Mouse (Mus musculus): ENCODE data around the gene Axl. TPM values are rescaled to one million over a fixed set of nuclear protein-coding genes. Genes with fewer than 3 reads are reported as not detected.
A peak's percentile ranks its signal among the peaks of the same experiment; 100 is the strongest.

The Axl gene
- total RNA-seq (2021), result 27.4 and 32.1 TPM in 2 replicates
- long read RNA-seq, full-length matches to known transcripts, result 3 of 21 reads
- long read RNA-seq, partial matches to known transcripts, result 6 of 21 reads
- long read RNA-seq, other reads (novel, unspliced or antisense), result 12 of 21 reads

DNA sequence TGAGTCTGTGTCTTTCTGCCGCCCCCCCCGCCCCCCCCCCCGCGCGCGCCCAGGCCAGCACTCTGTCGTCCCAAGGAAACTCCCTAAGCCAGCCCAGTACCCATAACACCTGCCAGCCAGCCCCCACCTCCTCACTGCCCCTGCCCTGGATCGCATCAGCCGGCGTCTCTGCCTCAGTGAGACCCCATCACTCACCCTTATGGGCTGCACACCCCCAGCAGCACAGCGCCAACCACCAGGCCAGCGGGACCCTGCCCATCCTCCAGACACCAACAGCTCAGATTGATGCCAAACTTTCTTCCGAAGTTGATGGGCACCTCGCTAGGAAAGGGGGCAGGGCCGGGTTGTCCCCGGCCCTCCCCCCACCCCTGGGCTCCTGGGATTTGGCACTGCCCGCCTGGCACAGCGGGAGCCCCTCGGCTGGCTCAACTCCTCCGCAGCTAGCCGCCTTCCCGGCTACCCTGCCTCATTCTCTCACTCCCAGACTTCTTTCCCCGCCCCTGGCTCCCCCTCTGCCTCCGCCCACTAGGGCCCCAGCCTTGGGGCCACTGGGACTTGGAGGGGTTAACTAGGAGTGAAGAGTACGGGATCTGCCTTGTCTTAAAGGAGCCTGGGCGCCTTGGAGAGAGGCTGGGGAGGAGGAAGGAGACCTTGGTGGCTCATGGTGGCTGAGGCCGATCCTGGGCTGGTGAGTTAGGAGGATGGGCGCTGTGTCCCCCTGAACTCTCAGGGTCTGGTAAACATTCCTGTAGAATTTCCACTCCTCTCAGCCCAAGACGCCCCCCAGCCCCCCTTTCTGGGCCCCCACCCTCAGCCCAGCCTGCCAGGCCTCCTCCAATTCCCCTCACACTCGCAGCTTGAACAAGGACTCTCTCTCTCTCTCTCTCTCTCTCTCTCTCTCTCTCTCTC lies at the start of gene Axl:
Gene Axl, minus strand, starts transcription at position 486 of the 909 bp plus-strand sequence.
- peak; percentile 47 for DNase-seq

DNA sequence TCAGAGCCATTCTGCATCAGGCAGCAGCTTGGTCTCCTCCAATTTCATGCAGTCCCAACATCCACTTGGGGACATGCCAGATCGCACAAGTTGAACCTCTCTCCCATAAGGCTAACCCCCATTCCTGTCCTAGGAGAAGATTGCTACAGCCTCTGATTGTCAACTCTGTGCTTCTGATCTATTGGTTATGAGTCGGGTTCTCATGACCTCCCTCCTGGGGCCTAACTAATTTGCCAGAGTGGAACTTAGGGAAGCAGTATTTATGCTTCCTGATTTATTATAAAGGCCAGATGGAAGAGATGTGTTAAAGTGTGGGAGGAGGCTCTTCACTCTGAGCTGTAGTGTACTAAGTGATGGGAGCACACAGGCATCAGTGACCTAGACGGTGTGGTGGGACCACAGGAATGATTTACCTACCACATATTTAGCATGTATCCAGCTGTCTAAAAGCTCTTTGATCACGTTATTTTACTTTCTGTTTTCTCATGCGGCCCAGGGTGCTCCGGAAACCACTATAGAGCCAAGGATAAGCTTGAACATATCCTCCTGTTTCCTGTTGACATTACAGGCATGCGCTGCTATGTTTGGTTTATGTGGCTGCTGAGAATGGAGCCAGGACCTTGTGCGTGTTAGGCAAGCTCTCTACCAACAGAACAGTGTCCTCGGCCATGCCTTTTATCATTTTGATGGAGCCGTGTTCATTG lies 46.8 kb upstream of the Axl start:
- DNase-seq, result no peak

DNA sequence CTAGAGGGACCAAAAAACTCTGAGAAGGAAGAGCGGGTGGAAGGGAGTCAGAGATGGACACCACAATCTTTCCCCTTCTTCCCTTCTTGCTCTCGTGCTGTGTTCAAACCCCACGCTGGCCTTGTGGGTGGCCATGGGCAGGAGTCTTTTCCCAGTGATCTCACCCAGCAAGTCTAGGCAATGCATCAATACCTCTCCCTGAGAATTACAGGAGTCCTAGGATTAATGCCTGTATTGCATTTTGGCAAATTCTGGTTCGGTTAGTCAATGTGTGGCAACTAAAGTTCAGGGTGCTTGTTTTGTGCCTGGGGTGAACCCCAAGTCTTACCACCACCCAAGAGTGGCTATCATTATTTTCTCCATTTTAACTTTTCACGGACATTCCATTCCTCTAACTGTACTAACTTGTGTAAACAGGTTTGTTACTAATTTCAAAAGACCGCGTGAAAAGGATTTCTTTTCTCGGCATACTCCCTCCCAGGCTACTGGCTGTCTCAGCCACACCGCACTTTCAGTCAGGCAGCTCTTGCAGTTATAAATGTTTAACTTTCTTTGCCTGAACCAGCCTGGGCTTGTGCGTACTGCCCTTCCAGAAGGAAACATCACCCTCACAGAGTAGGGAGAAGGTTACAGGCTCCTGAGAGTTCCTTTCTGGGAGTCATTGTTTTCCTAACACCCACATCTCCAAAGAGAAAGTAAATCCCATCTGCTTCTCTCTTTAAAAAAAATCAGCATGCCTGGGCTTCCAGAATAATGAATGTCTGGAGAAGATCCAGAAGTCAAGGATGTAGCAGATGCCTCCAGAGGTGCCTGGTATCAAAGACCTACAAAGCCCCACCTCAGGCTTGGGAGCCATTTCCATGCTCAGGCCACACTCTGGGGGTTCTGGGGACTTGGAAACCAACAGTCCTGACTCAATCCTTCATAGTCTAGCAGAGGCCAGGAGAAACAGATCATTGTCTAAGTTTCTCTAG lies 43.3 kb upstream of the Axl start:
- no peak for DNase-seq

DNA sequence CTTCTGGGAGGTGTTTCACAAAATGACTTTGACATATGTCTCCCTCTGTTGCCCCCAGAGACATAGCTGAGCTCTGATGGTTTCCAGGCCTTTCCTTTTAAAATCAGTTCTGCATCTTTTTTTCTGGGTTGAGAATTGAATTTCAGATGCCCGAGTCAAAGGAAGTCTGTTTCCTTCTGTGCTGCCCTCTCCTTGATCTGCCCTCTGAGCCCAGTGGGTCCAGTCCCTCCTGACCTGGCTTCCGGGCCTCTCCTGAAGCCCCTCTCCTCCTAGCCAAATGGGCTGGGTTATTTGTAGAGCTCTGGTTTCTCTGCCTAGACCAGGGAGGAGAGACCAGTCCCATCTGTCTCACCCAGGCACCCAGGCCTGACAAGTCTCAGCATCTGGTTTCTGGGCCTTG lies 41.7 kb upstream of the Axl start:
- no peak for DNase-seq

DNA sequence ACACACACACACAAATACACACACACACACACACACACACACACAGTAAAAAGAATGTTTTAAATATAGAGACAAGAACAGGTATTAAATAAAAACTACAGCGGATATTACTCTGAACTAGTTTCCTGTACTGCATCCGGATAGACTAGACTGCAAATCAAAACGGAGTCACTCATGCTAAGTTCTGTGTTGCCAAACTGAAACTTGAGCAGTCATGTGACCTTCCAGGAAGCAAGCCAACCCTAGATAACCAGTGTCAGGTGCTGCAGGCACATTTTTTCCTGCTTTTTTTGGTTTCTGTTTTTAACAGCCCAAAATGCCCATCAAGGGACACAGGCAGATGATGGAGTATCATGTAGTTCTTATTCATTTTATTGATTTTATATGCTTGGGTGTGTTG lies 38.7 kb upstream of the Axl start:
- peak; percentile 36 for DNase-seq

DNA sequence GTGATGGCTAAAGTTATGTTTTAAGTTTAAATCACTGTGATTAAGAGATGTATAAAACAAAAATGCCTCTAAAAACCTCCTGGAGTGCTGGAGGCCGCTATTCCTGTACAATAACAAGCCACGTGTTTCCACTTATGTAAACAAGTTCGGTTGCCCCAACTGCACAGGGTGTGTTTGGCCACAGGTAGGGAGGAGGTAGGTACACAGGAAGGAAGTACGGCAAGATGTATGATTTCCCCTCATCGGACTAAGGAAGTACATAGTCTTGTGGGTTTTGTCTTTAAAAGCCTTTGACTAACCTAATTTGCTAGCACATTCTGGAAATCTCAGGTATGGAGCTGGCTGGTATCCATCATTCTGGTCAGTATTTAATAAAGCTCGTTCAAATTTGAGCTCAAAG lies 37.5 kb upstream of the Axl start:
- DNase-seq, result no peak

DNA sequence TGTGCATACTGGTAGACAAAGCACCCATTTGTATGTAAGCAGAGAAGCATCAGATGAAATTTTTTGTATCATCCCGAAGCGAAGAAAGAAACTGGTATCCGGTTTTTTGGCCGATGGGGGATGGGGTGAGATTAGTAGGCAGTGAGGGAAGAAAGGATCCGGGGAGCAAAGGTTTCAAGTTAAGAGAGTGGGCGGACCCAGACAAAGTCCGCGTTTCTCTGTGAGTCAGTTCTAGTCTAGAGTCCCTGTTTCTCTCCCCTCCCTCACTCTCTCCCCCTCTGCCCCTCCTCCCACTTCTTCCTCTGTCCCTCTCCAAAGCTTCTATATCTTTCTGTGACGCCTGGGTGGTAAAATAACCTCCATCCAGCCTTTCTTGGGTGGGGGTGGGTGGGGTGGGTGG lies 36.5 kb upstream of the Axl start:
- no peak for DNase-seq

DNA sequence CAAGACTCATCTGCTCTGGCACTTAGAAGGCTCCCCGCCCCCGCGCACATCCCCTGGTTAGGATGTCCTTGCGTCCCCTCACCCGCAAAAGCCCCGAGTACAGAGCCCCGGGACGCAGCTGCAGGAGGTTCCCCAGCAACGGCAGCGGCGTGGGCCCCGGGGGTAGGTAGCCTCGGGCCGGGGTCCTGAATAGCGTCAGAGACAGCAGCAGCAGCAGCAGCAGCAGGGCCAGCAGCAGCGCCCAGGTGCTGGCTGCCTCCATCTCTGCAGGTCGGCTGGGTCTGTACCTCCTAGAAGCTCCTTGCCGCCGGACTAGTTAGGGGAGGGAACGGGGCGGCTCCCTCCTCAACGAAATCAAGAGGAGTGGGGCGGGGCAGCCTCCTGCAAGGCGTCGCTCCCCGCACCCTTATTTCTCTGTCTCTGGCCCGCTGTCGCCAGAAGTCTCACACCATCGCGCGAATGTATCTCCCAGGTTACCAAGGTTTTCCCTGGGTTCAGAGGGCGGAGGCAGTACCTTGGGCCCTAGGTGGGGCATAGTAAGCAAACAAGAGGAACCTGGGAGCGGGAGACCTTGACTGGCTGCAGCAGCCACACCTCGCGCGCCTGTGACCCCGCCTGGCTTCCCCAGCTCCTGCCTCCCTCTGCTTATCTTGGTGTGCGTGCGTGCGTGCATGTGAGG lies 27.9 kb upstream of the Axl start, which contains the start of gene Cyp2s1:
Gene Cyp2s1, minus strand, starts transcription at position 673 of the 679 bp plus-strand sequence.
- DNase-seq, result no peak

DNA sequence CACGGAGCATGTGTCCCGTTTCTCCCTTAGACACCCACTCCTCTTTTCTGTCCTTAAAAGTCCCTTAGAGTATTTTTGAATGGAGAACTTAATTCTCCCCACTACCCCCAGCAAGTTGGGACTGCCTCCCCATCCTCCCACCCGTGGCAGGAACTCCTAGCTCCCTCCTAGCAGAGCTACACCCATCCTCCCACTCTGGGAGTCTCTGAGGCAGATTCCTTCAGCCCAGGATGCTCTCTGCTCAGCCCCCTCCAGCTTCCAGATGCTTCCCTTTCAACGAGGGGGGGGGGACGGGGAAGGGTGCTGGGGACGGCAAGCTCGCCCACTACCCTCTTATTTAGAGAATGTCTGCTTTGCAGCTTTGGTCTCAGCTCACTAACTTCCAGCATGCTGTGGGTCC lies 27.1 kb upstream of the Axl start:
- no peak for DNase-seq

DNA sequence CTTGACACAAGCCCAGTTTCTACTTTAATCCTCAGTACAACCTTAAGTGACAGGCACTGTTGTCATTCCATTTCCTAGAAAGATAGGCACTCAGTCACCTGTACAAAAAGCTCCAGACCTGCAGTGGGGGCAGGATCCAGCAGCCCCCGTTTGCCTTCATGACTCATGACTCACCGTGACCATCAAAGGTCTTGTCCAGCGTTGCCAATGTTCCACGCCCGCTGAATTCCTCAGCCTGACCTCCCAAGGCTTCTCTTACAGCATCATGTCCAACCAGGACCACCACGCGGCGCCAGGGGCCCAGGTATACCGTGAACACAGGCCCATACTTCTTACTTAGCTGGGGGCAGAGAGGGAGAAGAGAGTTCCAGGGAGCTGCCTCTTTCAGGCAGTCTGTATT lies 26.2 kb upstream of the Axl start:
- DNase-seq, result no peak

DNA sequence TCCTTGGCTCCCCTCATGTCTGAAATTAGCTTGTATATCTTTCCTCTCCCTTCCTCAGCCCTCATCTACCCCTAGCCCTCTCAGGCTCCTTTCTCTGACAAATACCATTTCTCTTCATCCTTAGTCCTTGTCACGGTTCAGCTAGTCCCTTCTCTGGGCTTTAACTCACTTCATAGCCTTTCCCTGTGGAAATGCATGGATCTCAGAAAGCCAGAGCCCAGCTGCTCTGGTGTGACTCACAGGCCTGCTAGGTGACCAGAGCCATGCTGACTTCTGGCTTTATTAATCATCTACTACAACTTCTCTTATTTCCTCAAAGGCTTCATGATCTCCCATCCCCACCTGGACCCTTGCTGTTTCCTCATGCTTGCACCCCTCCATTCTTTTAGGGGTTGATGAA lies 23.7 kb upstream of the Axl start:
- DNase-seq, result no peak

DNA sequence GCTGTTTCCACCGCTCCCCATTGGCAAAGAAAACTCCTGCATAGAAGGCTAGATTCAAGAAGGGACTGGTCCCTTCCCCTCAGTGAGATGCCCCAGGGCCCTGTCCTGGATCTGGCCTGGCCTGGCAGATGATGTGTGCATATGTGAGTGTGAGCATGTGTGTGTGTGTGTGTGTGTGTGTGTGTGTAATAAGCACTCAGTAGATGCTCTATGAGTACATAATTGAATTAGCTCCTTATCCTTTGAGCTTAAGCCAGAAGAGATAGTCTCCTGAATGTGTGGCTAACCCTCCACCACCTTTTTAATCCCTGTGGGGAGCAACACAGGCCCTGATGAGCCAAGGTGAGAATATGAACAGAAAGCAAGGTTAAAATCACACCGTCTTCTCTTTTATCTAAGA lies 23.2 kb upstream of the Axl start:
- DNase-seq, result no peak

DNA sequence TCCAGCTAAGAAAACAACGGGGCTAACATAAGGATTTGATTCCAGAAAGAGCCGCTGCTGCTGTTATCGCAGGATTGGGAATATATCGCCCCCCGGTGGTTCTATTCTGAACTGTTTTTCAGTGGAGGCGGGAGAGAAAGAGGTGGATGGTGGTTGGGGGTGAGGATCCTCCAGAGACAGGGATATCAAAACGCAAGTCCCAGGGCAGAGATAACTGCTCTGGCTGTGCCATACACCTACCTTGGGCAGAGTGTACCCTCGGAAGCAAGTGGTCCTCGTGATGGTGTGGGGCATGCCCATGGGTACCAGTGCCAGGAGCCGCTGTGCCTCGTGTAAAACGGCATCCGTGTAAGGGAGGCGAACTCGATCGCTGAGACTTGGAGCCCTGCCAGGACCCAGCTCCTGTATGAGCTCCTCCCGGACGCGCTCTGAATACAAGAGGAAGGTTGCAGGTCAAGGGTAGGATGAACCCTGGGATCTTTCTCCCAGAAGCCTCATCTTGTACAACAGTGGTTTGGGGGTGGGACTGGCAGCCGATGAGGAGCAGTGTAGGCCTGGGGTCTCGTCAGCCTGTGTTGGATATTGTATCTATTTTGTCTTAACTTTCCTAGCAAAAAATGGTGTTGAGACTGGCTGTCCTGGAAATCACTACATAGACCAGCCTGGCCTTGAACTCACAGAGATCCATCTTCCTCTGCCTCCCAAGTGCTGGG lies 17.3 kb upstream of the Axl start:
- peak; percentile 56 for DNase-seq

DNA sequence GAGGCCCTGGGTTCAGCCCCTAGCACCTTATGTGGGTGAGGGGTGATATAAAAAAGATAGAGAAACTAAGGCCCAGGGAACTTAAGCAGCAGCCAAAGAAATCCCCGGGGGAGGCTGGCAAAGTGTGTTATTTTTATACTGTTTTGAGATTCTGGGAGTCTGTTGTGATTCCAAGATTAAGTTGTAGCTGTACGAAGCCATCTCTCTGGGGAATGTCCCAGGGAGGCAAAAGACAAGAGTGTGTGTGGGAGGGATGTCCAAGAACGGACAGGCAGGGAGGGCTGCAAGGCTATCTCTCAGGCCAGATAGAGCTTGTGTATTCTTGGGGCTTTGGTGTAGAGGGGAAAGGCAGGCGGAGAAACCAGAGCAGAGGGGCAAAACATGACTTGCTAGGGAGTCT lies 16.3 kb upstream of the Axl start:
- no peak for DNase-seq

DNA sequence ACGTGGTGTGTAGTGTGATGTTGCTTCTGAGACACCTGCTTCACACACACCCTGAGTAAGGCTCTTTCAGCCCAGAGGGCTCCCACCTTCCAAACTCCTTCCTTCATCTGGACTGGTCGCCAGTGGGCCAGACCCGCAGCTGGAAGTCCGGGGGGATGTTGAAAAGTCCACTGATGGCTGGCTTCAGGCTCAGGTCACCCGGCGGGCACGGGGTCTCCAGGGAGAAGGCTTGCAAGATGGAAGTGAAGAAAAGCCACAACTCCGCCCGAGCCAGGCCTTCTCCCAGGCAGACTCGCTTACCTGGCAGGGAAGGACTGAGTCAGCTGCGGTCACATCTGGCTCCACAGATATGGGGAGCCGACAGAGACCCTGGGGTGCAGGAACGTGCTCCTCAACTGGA lies 15.0 kb upstream of the Axl start:
- no peak for DNase-seq

DNA sequence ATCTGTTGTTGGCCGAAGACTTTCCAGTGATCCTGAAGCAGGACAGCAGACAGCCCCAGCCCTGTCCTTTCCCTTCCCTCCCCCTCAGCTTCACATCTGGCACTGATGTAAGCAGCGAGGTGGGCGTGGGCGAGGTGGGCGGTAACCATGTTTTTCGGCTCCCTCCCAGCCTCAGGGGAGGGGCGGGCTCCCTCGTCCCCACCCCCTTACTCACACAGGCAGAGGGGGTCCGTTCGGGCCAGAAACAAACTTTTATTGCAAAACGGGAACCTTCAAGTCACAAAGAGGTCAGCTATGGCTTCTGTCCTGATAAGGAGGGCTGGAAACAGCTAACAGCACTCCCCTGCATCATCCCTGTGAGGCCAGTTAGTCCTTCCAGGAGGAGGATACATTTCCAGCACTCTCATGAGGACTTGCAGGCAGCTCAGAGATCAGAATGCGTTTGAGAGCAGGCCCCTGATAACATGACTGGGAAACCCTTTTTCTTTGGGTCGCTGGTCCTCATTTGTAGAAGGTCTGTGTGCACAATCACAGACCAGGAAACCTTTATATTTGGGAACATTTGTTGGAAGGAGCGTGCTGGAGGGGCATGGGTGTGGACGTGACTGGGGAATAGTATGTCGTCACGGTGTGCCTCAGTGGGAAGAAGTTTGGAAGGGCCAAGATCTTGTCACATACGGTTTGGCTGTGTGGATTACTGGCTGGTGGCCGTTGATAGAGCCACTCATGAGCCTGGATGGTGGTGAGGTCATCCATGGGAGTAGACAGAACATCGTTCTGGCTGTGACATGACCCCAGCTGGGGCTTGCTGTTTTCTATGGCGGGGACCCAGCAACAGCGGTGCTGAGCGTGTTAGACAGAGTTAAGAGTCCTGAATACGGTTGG lies 14.0 kb upstream of the Axl start:
- DNase-seq, result peak; percentile 35

DNA sequence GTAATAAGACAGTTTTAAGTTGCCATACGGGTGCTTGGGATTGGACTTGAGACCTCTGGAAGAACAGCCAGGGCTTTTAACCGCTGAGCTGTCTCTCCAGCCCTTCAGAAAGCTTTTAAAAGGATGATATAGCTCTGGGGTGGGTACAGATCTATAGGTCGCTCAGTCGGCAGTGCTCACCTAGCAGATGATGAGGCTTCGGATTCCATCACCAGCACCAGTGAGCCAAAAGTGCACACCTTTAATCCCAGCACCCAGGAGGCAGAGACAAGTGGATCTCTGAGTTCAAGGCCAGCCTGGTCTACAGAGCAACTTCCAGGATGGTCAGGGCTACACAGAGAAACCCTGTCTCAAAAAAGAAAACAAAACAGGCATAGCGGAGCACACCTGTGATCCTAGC lies 12.5 kb upstream of the Axl start:
- DNase-seq, result no peak

DNA sequence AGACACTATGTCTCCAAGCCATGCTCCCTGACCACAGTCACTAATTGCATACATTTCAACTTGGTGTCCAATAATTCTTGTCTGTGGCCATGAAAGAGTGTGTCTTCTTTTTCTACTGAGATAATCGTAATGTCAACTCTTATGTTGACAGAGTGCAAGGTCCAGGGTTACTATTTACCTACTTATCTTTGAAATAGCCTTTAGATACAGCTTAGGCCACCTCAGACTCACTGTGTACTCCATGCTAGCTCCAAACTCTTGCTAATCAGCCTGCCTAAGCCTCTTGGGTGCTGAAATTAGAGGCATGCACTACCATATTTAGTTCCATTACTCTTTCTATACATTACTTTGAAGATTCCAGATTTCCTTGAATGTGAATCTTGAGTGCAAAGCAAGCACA lies 10.9 kb upstream of the Axl start:
- no peak for DNase-seq

DNA sequence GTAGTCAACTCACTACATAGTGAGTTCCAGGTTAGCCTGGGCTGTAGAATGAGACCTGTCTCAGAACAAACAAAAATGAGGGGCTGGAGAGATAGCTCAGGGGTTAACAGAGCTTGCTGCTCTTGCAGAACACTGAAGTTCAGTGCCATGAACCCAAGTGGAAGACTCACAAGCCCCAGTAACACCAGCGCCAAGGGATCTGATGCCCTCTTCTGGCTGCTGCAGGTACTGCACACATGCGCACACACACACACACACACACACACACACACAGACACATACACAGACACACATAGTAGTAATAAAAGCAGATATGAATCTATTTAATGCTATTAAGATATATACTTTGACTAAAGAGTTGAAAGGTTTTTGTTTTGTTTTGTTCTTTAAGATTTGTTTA lies 10.0 kb upstream of the Axl start:
- no peak for DNase-seq

DNA sequence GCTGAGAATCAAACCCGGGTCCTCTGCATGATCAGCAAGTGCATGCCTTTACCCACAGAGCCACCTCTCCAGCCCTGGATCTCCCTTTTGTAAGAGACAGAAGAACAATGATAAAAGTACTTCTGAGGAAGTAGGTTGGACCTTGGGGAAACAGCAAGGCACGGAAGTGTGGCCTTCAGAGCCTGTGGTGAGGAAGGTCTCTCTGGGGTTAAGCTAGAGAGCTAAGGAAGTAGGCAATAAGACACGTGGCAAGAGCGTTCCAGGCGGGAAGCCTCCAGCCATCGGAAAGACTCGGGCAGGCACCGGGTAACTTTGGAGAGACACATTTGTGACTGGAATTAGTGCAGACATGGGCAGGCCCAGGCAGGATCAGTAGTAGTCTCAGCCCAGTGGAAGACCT lies 6.3 kb upstream of the Axl start:
- no peak for DNase-seq
